Mouse (Mus musculus) ovary, postnatal 14 days (tissue): ENCODE measurements around the gene Galntl6.
"Not testable (repeated sequence)": the region's sequence is repeated elsewhere in the genome, so short reads cannot be mapped to it uniquely, and the experiment has no call there.

Experiments used
- DNase-seq: peaks from one replicate; pipeline ENCODE4 v3.0.0; 2022; ENCODE audit warnings: low spot score

The Galntl6 gene

DNA sequence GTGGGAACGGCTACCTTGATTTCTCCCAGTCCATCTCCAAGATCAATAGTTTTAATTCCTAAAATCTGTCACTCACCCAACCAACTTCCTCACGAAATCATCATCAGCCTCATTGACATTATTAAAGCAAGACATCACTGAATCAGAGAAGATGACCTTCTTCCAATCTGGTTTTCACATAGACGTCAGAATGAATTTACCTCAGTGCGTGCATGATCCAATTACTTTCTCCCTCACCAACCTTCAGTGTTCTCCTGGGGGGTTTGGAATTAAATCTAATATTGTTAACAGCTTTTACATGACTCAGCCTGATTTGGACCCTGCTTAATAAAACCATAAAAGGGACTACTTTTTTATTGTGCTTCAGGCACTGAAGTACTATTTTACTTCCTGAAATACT is 307.7 kb downstream of the Galntl6 start:
- no peak for DNase-seq

DNA sequence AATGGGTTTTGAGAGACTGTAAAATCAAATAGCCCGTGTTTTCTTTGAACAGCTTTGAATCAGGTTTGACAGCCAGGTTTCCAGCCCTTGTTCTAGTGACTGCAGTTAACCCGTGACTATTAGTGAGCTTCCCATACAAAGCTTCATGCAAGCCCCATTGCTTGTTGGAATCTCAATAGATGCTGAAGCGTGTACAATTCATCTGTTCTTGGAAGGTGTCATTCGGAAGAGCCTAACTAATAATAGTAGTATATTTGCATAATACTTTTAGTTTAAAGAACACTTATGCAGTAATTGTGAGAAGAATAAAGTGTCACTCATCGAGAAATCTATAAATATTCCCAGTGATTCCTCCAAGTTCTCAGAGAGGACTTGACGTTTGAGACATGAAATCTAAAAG is 314.6 kb downstream of the Galntl6 start:
- no peak for DNase-seq

DNA sequence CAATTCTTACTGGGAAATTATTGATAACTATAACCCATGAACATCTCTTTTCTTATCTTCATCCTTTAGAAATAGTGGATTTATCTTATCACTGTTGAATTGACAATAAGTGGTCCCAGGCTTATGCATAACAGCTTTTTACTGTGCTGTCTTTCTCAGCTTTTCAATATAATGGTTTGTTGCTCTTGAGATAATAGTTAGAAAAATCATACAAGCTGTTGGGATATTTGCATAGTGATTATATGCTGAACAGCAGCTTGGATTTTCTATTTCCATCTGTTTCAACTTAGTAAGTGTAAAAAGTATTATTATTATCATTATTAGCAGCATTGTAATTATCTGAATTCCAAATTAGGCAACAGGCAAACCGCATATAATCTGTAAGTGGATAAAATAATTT is 337.1 kb downstream of the Galntl6 start:
- no peak for DNase-seq

DNA sequence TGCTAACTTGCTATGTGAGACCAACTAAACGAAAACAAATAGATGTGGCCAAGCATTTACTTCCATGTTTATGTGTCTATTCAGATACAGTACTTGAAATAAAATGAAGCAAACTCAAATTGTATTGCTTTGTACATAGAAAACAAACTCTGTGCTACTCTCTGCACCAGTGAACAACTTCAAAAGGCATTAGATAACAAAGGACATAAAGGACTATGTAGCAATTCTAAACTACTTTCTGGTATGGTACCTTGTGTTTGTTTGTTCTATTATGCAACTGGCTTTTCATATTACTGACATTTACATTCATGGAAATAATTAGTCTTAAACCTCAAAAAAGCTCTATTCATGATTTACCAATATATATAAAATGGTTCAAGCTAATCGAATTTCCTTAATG is 344.4 kb downstream of the Galntl6 start:
- no peak for DNase-seq

DNA sequence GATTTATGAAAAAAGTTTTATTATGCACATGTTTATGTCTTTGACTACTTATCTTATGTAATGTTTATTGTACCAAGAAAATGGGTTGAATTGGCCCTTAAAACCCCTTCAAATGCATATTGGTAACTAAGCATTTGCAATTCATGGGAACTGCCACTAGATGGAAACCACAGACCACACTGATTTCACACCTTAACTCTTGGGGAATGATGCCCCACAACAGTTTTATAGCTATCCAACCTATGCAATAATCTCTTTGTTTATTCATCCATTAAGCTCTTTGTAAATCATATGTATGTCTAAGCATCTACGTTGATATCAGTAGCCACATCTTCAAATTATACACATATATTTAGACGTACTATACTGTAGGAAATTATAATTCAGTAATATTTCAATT is 346.3 kb downstream of the Galntl6 start:
- DNase-seq, result no peak

DNA sequence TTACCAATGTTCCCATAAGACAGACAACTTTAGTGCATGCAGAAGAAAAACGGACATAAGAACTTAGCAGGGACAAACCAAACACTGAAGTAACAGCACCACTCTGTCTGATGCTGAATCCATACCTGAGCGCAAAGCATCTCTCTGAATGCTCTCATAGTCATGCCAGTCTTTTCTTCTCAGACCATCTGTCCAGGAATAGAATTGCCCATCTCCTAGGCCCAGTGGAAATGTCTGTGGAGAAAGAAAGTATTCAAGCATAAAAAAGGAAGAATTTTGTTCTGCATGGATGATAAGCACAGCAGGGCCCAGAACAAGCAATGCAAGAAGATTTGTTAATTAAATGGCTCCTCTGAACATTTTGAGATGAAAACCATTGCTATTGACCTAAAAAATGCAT is 376.7 kb downstream of the Galntl6 start:
- DNase-seq, result no peak

DNA sequence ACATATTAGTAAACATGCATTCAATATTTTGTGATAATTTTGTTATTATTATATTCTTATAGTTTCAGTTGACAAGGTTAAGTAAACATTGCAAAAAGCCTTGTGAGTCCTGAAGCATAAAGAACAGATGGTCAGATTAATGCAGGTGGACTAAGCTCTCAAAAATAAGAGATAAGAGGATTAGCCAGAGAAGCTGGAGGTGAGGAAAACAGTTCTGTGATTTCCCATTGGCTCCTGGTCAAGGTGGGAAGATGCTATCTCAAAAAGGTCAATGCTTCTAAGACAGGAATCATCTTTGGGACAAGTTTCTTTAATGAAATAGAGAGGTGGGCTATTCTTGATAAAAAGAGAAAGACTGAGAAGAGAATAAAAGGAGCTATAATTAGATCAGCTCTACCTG is 377.8 kb downstream of the Galntl6 start:
- DNase-seq, result no peak

DNA sequence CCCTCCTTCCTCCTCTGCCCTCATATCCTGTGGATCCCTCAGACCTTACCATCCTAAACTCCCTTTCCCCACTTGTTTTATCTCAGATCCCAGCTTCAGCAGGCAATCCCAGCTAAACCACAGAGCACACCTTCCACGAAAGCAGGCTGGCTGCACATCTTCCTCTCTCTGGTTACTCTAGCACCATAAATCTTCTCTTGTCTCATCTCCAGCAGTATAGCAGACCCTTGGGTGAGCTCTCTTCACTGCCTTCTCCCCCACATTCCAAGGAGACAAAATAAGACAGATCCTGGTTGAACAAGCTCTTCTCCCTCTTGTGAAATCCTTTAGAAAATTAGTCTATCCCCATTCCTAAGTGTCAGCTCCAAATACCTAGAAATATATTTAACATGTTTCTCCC is 389.0 kb downstream of the Galntl6 start:
- DNase-seq, result no peak

DNA sequence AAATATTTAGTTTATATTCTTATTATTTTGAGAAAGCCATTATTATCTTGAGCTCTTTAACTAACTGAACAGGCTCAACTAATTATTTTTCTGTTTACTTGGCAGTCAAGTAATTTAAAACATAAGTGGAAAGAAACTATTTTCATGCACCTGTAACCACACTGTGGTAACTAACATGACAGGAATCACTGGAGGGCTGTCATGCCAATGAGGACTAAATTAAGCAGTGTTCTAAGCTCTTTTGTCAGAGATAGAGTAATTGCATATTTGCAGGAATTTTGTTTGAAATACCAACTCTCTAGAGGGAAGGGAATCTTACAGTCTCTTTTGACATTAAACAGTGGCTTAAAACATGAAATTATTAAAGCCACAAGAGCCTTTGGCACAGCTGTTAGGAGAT is 390.5 kb downstream of the Galntl6 start:
- DNase-seq, result no peak

DNA sequence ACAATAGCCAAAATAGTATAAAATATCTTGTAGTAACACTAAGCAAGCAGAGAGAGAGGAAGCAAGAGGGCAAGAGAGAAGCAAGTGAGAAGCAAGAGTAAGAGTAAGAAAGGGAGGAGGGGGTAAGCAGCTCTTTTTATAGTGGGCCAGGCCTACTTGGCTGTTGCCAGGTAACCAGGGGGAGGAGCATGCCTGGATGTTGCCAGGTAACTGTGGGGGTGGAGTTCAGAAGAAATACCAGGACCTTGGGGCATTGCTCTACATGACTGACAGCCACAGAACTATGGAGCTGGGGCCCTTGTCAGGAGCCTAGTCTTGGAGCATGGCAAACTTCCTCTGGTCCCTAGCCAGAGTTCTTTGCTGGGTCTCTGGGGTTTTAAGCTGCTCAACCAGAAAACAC is 401.9 kb downstream of the Galntl6 start:
- DNase-seq, result no peak

DNA sequence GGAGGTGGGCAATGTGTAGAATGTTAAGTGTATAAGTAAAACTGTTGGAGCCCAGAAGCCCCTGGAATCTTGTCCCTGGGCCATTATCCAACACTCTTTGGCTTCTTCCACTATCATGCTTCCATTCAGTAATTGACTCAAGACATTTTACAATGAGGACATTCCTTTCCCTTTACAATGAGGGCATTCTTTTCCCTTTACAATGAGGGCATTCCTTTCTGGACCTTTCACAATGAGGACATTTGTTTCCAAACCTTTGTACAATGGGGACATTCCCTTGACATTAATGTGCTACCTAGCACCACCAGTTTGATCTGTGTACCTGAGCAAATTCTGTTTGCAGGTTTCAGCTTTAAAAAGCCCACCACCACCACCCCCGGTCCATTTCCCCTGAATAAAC is 403.4 kb downstream of the Galntl6 start:
- no peak for DNase-seq

DNA sequence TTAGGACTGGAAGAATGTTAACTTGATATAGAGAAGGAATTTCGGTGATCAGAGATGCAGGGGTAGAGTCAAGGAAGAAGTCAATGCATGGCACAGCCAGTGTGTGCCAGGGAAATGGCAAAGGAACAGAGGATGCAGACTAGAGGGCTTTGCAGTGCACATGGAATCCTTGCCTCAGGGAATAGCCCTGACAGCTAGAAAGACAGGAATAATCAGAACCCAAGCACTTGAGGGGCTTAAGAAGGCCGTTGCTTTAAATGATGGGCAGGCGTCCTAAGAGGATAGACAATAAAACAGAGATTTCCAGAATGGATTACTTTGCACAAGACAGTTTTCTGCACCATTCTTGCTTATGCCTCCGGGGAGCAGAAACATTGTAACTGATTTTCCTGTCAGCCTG is 425.3 kb downstream of the Galntl6 start:
- DNase-seq, result no peak

DNA sequence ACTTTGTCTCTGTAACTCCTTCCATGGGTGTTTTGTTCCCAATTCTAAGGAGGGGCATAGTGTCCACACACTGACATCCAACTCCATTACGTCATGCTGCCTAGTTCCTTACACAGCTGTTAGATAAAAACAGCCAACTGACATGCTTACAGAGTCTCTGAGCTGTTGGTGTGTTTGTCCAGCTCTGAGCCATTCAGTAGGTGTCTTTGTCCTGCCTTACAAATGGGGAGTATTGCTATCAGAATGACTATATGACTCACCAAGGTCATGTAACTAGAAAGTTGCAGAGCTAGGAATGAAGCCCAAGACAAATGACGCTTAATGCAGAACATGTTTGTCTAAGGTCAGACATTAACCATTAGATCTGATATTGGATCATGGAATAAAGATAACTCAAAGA is 449.1 kb downstream of the Galntl6 start:
- not testable (repeated sequence) for DNase-seq

DNA sequence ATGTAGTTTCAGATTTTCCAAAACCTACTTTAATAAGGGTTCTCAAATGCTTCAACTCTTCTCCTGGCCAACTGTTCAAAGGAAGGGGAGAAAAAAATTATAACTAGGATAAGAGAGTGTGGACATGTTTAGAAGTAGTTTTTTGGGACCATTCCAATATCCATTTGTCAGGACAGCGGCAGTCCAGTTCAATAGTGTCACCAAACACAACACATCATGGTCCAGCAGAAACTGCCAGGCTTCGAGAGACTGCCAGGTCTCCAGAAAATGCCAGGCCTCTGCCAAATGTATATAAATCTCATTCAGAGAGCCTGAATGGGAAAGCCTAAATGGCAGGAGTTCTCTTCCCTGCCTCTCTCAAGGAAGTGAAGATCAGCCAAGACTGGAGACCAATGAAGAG is 469.7 kb downstream of the Galntl6 start:
- no peak for DNase-seq

DNA sequence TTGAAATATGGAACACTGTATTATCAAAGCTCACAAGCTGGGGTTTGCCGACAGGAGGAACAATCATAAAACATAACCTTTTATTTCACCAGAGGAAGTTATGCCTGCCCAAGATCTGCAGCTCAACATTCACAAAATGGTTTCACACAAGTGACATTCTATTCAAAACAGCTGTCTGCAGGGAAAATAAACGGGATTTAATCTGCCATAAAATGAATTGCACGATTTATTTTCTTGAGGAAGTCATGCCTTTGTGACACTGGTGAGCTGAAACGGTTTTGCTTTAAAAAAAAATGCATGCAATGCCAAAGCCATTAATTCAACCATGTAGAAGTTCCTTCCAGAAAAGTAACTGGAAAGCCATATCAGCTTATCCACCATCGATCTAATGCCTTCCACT is 494.0 kb downstream of the Galntl6 start:
- no peak for DNase-seq

DNA sequence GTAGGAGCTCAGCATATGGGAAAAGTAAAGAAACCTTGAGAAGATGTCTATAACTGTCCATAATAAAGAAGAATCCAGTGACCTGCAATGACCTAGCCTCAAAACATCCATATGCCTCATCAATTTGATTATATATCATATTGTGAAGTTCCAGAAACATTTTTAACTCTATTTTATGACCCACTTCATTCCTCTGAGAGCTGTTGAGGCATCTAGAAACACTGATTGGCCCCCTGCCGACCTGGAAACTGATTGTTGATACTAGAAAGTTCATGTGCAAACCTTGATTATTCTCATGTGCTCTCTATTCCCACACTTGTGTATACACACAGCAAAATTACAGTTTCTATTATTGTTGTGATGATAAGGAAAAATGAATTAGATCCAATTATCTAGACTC is 494.9 kb downstream of the Galntl6 start:
- no peak for DNase-seq

DNA sequence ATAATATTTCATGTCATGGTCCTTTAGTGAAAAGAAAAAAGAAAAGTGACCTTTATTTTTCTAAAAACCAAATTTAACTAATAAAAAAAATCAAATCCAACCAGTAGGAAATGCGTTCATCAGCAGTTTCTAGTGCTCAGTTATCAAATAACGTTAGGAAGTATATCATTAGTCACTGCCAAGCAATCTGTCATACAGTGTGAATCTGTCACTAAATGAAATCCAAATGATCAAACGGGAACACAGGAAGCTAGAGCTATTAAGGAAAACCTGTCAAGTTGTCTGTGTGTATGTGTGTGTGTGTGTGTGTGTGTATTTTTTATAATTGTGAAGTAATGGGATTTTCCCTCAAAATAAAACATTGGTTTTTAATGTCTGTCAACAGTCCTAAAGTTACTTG is 515.9 kb downstream of the Galntl6 start:
- DNase-seq, result no peak

DNA sequence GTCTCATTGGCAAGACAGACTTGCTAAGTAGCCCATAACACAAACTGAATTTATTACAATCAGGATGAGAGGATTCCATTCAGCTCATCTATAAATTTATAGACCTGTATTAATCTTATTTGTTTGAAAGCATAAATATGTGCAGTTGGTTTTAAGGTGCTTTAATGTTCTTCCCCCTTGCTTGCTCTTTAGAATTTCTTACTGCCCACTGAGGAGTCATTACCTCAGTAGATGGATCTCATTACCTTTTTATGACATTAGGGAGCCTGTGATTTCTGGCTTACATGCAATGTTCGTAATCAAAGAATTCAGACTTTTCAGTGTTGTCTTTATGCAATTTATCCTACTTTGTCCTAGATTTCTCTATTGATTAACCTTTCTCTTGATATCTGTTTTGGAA is 516.6 kb downstream of the Galntl6 start:
- no peak for DNase-seq

DNA sequence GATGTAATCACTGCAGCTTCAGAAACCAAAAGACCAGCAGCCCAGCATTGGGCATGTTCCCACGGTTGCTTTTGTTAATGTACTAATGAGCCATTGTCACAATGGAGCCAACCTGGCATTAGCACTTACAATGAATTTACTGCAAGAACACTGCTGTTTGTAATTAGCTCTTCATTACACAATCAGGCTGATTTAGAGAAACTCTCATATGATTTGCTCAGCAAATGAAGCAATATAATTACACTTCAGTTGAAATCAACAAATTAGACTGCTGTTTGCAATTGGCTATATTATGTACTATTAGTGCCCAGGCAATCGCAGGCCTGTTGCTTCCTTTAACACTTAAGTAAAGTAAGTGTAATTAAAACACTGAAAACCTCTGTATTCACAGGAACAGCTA is 540.1 kb downstream of the Galntl6 start:
- no peak for DNase-seq

DNA sequence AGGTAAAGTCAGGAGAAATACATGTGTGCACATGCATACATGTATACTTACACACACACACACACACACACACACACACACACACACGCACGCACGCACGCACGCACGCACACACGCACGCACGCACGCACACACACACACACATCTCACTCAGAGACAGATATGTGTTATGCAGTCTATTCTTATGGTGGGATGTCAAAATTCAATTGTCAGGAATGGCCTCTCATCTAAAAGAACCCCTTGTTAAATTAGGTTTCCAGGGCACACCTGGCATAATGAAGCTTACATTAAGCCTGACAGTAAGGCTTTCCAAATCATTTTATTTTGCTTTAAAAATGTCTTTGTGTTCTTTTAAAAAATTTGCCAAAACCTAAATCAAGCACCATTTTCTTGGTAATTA is 540.5 kb downstream of the Galntl6 start:
- DNase-seq, result no peak

DNA sequence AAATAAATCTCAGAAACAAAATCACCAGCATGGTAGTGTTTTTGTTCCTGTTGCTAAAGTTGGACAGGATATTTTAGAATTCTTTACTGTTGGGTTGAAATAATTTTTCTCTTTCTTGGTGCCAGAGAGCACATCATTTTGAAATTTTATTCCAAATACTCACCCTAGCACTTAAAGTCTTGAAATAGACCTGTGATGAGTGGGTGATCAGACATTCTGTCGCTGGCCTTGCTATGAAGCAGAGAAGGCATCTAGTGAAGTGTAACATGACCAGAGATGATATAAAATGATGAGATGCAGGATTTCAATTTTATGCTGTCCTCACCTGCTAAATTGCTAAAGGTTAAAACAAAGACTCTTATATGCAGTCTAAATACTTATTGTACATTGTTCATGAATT is 581.3 kb downstream of the Galntl6 start:
- DNase-seq, result no peak

DNA sequence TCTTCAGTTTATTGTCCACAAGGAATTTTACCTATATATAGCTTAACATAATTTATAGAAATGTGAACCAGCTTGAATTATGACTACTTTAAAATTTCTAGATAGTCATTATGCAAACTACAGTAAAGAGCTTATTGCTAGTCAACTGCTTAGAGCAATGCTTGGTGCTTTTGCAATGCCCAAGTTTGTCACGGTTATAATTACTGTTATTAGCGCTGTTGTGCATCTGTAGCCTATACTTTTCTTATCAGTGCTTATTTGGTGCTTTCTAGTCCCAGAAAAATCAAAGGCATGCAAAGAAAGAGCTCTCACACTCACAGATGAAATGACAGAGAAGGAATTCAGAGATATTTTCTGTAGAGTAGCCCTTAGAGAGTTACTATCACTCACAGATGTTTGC is 599.0 kb downstream of the Galntl6 start:
- no peak for DNase-seq

DNA sequence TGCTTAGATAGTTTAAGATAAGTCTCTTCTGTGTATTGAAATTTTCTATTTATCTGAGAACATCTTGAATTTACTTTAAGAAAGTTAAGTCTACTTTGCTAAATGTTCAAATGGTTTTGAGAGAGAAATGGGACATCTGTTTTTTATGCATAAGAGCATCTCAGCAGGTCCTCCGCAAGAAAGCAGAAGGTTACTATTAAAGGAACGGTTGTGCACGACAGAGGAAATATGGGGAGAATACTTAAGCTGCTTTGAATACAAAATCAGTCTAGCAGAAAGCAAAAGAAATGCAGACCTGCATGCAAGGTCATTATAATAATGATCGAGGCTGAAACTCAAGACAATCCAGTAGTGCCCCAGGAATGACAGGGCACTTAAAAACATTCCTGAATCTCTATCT is 621.0 kb downstream of the Galntl6 start:
- DNase-seq, result no peak

DNA sequence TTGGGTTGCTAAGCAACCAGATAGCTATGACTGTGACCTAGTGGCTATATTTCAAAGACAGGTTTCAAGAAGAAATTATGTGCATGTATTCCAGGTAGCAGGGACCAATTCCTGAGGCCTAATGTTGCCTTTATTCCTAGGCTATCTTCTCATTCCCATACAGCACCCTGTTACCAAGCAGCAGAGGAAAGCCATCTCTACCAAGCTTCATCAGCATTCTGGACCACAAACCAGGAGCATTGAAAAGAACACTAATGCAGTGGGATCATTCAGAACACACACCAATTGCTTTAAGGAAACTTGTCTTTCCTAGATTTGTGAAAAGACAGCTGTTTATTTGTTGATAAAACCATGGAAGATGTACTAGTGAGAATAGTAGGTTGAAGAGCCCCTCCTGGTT is 622.4 kb downstream of the Galntl6 start:
- DNase-seq, result no peak

DNA sequence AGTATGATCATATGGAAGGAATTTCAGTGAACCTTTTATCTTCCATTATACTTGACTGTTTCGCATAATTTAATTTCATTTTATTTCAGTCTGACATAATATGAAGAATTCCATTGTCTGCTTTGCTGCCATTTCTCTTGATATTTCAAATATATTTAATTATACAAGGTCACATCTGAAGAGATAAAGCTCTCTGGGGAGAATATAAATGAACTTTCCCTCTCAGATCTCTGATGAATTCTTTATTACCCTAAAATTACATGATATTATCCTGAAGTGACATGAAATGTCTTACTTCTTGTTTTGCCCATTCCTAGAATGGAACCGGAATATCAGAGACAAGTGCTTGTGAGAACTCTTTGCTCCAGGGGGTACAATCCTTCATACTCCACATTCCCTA is 647.0 kb downstream of the Galntl6 start:
- no peak for DNase-seq
